Mouse (Mus musculus) splenic B cell, adult 2 months (primary cell): Measurements from ENCODE around the gene Npepps.

Experiments
- DNase-seq: peaks from one replicate; pipeline ENCODE4 v3.0.0-alpha.2; 2011; ENCODE audit warnings: low read depth, low spot score
- H3K27me3 ChIP-seq: 2 replicates; pipeline ENCODE4 v1.6.1; 2012; ENCODE audit warnings: mild to moderate bottlenecking, low read length, moderate library complexity, mixed read lengths; ENCODE audit not compliant: control insufficient read depth, poor library complexity, insufficient read depth, severe bottlenecking
- H3K36me3 ChIP-seq: 2 replicates; pipeline ENCODE4 v1.6.1; 2012; ENCODE audit warnings: mild to moderate bottlenecking, low read length, moderate library complexity, mixed read lengths; ENCODE audit not compliant: control insufficient read depth, poor library complexity, insufficient read depth, severe bottlenecking

Gene Npepps

GRCm38 (mm10) chr11:97307294-97308069 is 27.0 kb upstream of the Npepps start:
- H3K27me3 ChIP-seq, result no peaks in the 10 kb centered on the region; the same call in 1 of the 2 replicates
- no peak for DNase-seq
- H3K36me3 ChIP-seq, result no peaks in the 10 kb centered on the region

GRCm38 (mm10) chr11:97304631-97305030 is 24.2 kb upstream of the Npepps start:
- no peak for DNase-seq
- Histone ChIP-seq H3K27me3 (no peaks in the 10 kb centered on the region; the same call in 1 of the 2 replicates), H3K36me3 (no peaks in the 10 kb centered on the region)

- no peaks in the 10 kb centered on the region for H3K36me3 ChIP-seq
- no peaks in the 10 kb centered on the region for H3K27me3 ChIP-seq
- no peak for DNase-seq
Measured at GRCm38 (mm10) chr11:97302231-97302781, 21.9 kb upstream of the Npepps start.

GRCm38 (mm10) chr11:97301406-97301805 is 21.0 kb upstream of the Npepps start:
- Histone ChIP-seq H3K27me3 (no peaks in the 10 kb centered on the region), H3K36me3 (no peaks in the 10 kb centered on the region)
- DNase-seq, result no peak

- no peak for DNase-seq
- Histone ChIP-seq H3K36me3 (no peaks in the 10 kb centered on the region), H3K27me3 (no peaks in the 10 kb centered on the region)
Measured at GRCm38 (mm10) chr11:97299939-97300338, 19.5 kb upstream of the Npepps start.

GRCm38 (mm10) chr11:97296542-97296941 is 16.1 kb upstream of the Npepps start:
- DNase-seq, result no peak
- H3K27me3 ChIP-seq, result no peaks in the 10 kb centered on the region
- no peaks in the 10 kb centered on the region for H3K36me3 ChIP-seq

- H3K27me3 ChIP-seq, result no peaks in the 10 kb centered on the region
- H3K36me3 ChIP-seq, result no peaks in the 10 kb centered on the region
- DNase-seq, result no peak
Measured at GRCm38 (mm10) chr11:97292731-97293130, 12.3 kb upstream of the Npepps start.

- no peak for DNase-seq
- H3K27me3 ChIP-seq, result no peaks in the 10 kb centered on the region
- no peaks in the 10 kb centered on the region for H3K36me3 ChIP-seq
Measured at GRCm38 (mm10) chr11:97289276-97290230, 9.1 kb upstream of the Npepps start.

- Histone ChIP-seq H3K27me3 (no peaks in the 10 kb centered on the region), H3K36me3 (no peaks in the 10 kb centered on the region)
- no peak for DNase-seq
Measured at GRCm38 (mm10) chr11:97287643-97288042, 7.2 kb upstream of the Npepps start.

GRCm38 (mm10) chr11:97286973-97287372 is 6.5 kb upstream of the Npepps start:
- H3K36me3 ChIP-seq, result no peaks in the 10 kb centered on the region
- no peaks in the 10 kb centered on the region for H3K27me3 ChIP-seq
- DNase-seq, result no peak

- H3K36me3 ChIP-seq, result no peaks in the 10 kb centered on the region
Measured at GRCm38 (mm10) chr11:97285852-97286775, 5.7 kb upstream of the Npepps start.

GRCm38 (mm10) chr11:97284854-97285253 is 4.4 kb upstream of the Npepps start:
- DNase-seq, result no peak
- no peaks in the 10 kb centered on the region for H3K27me3 ChIP-seq
- H3K36me3 ChIP-seq, result no peaks in the 10 kb centered on the region

More at GRCm38 (mm10) chr11:97285852-97286775, 5.7 kb upstream of the Npepps start:
- DNase-seq, result no peak
- no peaks in the 10 kb centered on the region for H3K27me3 ChIP-seq

GRCm38 (mm10) chr11:97282179-97282578 is 1.7 kb upstream of the Npepps start:
- Histone ChIP-seq H3K27me3 (no peaks in the 10 kb centered on the region), H3K36me3 (no peaks in the 10 kb centered on the region)
- DNase-seq, result no peak
